Mouse (Mus musculus): ENCODE data around the gene Sema6d.

GRCm38 (mm10) chr2:124653161-124653560 lies 563.4 kb downstream of the Sema6d start:
- TF ChIP-seq EP300 (IDR thresholded peaks at IDR 0.05; ENCODE audit: low read depth) (no peak), CTCF (IDR thresholded peaks at IDR 0.05; ENCODE audit: low read depth) (no peak)

Measured in liver, postnatal 0 days (tissue).